Mouse (Mus musculus) neural tube, embryonic 10.5 days (tissue): Measurements from ENCODE around the gene Krtap9-3.
"Not testable (repeated sequence)": the region's sequence is repeated elsewhere in the genome, so short reads cannot be mapped to it uniquely, and the experiment has no call there.

ENCODE experiments used
- DNase-seq: peaks from one replicate; pipeline ENCODE4 v3.0.0-alpha.2; 2017; ENCODE audit warnings: low spot score; ENCODE audit errors: extremely low spot score

Krtap9-3 gene

GRCm38 (mm10) chr11:99597742-99598141 lies at the start of gene Krtap9-3:
TSS of gene Krtap9-3 (minus strand) at chr11:99598105.
- not testable (repeated sequence) for DNase-seq

GRCm38 (mm10) chr11:99646444-99646843 lies 48.5 kb upstream of the Krtap9-3 start:
- DNase-seq = no peak

GRCm38 (mm10) chr11:99644351-99644750 lies 46.4 kb upstream of the Krtap9-3 start:
- no peak for DNase-seq

GRCm38 (mm10) chr11:99643635-99644139 lies 45.8 kb upstream of the Krtap9-3 start, which contains the start of gene Krtap4-7:
TSS of gene Krtap4-7 (minus strand) at chr11:99644089.
- DNase-seq = not testable (repeated sequence)

- DNase-seq = no peak
These were observed 43.0 kb upstream of the Krtap9-3 start for GRCm38 (mm10) chr11:99640926-99641325.

- no peak for DNase-seq
These were observed 39.2 kb upstream of the Krtap9-3 start for GRCm38 (mm10) chr11:99637086-99637485.

- DNase-seq = no peak
These were observed 36.8 kb upstream of the Krtap9-3 start, which contains the start of gene Krtap4-2 for GRCm38 (mm10) chr11:99634653-99635134. TSS of gene Krtap4-2 (minus strand) at chr11:99635084.

- DNase-seq = no peak
These were observed 35.4 kb upstream of the Krtap9-3 start for GRCm38 (mm10) chr11:99633293-99633692.

GRCm38 (mm10) chr11:99630890-99631289 lies 33.0 kb upstream of the Krtap9-3 start:
- DNase-seq = no peak

- no peak for DNase-seq
These were observed 30.2 kb upstream of the Krtap9-3 start, which contains the start of gene Krtap4-1 for GRCm38 (mm10) chr11:99628138-99628537. TSS of gene Krtap4-1 (minus strand) at chr11:99628238.

- no peak for DNase-seq
These were observed 22.4 kb upstream of the Krtap9-3 start, which contains the start of gene Gm11562 for GRCm38 (mm10) chr11:99620335-99620734. TSS of gene Gm11562 (minus strand) at chr11:99620435.

GRCm38 (mm10) chr11:99614796-99615363 lies 17.0 kb upstream of the Krtap9-3 start, which contains the start of gene Krtap2-4:
TSS of gene Krtap2-4 (minus strand) at chr11:99614846.
- no peak for DNase-seq

- not testable (repeated sequence) for DNase-seq
These were observed 12.2 kb upstream of the Krtap9-3 start, which contains the start of gene Gm11937 for GRCm38 (mm10) chr11:99610089-99610488. TSS of gene Gm11937 (minus strand) at chr11:99610189.

GRCm38 (mm10) chr11:99609126-99609525 lies 11.2 kb upstream of the Krtap9-3 start:
- DNase-seq = no peak

- DNase-seq = not testable (repeated sequence)
These were observed 5.3 kb upstream of the Krtap9-3 start, which contains the start of gene Gm11938 for GRCm38 (mm10) chr11:99603208-99603607. TSS of gene Gm11938 (minus strand) at chr11:99603308.

- DNase-seq = no peak
These were observed 6.9 kb downstream of the Krtap9-3 start, which contains the start of gene Krtap1-3 for GRCm38 (mm10) chr11:99590981-99591380. TSS of gene Krtap1-3 (minus strand) at chr11:99591339.

- no peak for DNase-seq
These were observed 12.8 kb downstream of the Krtap9-3 start for GRCm38 (mm10) chr11:99585096-99585495.

- DNase-seq = no peak
These were observed 14.6 kb downstream of the Krtap9-3 start, which contains the start of gene Krtap1-4 for GRCm38 (mm10) chr11:99583245-99583704. TSS of gene Krtap1-4 (minus strand) at chr11:99583654.

- no peak for DNase-seq
These were observed 16.3 kb downstream of the Krtap9-3 start for GRCm38 (mm10) chr11:99581564-99581963.

GRCm38 (mm10) chr11:99581051-99581450 lies 16.9 kb downstream of the Krtap9-3 start:
- DNase-seq = no peak

GRCm38 (mm10) chr11:99580636-99581035 lies 17.3 kb downstream of the Krtap9-3 start, which contains the start of gene Krtap1-5:
TSS of gene Krtap1-5 (minus strand) at chr11:99581016.
- DNase-seq = no peak

GRCm38 (mm10) chr11:99574106-99574505 lies 23.8 kb downstream of the Krtap9-3 start:
- DNase-seq = peak; percentile 80
